Mouse (Mus musculus) spleen, adult 2 months (tissue): ENCODE results near the gene Arid4b. TPM values are rescaled to one million over a fixed set of nuclear protein-coding genes. Genes with fewer than 3 reads are reported as not detected.
"Not testable (repeated sequence)": the region's sequence is repeated elsewhere in the genome, so short reads cannot be mapped to it uniquely, and the experiment has no call there.

Experiments
- DNase-seq, 2 experiments: peaks; one replicate each; pipeline versions ENCODE4 v3.0.0 to v3.0.0-alpha.2; 2012 to 2021; ENCODE audit warnings: low spot score in 2 of 2, low read depth in 1 of 2
- H3K27ac ChIP-seq: fragments of 200-500 bp; 2 replicates; pipeline ENCODE4 v1.5.1; 2012; ENCODE audit warnings: low read length, inconsistent platforms; ENCODE audit not compliant: insufficient read depth
- H3K27me3 ChIP-seq: fragments of 200-500 bp; 2 replicates; pipeline ENCODE4 v1.6.1; 2012; ENCODE audit warnings: mild to moderate bottlenecking, moderate library complexity, low read length, inconsistent platforms; ENCODE audit not compliant: control insufficient read depth, insufficient read depth
- H3K36me3 ChIP-seq: fragments of 200-500 bp; 2 replicates; pipeline ENCODE4 v1.6.1; 2012; ENCODE audit warnings: mild to moderate bottlenecking, low read length, inconsistent platforms; ENCODE audit not compliant: control insufficient read depth, insufficient read depth
- H3K4me1 ChIP-seq: fragments of 200-500 bp; 2 replicates; pipeline ENCODE4 v1.6.1; 2011; ENCODE audit warnings: inconsistent platforms; ENCODE audit not compliant: control insufficient read depth, insufficient read depth, insufficient read length
- H3K4me3 ChIP-seq: fragments of 200-500 bp; 2 replicates; pipeline ENCODE4 v1.5.1; 2011; ENCODE audit warnings: mild to moderate bottlenecking, inconsistent platforms; ENCODE audit not compliant: insufficient read depth, insufficient read length; ENCODE audit errors: extremely low read depth
- CTCF ChIP-seq: fragments of 200-500 bp; IDR thresholded peaks from 2 replicates; pipeline ENCODE4 v1.5.1; 2011; ENCODE audit warnings: mild to moderate bottlenecking, inconsistent platforms; ENCODE audit not compliant: insufficient read depth, insufficient read length, insufficient replicate concordance; ENCODE audit errors: extremely low read depth
- POLR2A ChIP-seq: fragments of 200-500 bp; IDR thresholded peaks from 2 replicates; pipeline ENCODE4 v1.6.1; 2011; ENCODE audit warnings: low read depth, low read length, inconsistent platforms
- WGBS: fragments of 180-500 bp; shearing (Covaris S2); methylation state at CpG from one replicate; pipeline ENCODE4 v1.1.7; 2018; 5-methylcytosine and 5-hydroxymethylcytosine counted together
- polyA plus RNA-seq: library from polyadenylated mRNA; depleted of rRNA; stranded (reverse); fragments of >200 nt; gene quantifications from 2 replicates; pipeline ENCODE4 v1.2.3, GENCODE M21; 2012; rRNA removed

Arid4b gene
- 4.6 and 5.2 TPM in 2 replicates for polyA plus RNA-seq

GRCm38 (mm10) chr13:14063013-14063941 is at the start of gene Arid4b, which contains the start of gene Ggps1:
Gene Arid4b, plus strand, starts transcription at chr13:14063232.
Gene Ggps1, minus strand, starts transcription at chr13:14063488.
- peaks cover 2% of the 10 kb centered on the region for H3K4me1 ChIP-seq
- TF ChIP-seq POLR2A = peak; percentile 87
- no peak for TF ChIP-seq CTCF
- H3K27me3 ChIP-seq = no peaks in the 10 kb centered on the region
- H3K36me3 ChIP-seq = 0 out of 2 replicates have a peak, but pooled peaks cover 1% of the 10 kb centered on the region
- H3K27ac ChIP-seq = peak within 1 kb of the TSS; percentile 97
- DNase-seq = peak; percentile 94 to 99
- H3K4me3 ChIP-seq = peak within 1 kb of the TSS; percentile 98
- under 1% methylated on average over 64 of the region's 64 CpGs for WGBS

DNA sequence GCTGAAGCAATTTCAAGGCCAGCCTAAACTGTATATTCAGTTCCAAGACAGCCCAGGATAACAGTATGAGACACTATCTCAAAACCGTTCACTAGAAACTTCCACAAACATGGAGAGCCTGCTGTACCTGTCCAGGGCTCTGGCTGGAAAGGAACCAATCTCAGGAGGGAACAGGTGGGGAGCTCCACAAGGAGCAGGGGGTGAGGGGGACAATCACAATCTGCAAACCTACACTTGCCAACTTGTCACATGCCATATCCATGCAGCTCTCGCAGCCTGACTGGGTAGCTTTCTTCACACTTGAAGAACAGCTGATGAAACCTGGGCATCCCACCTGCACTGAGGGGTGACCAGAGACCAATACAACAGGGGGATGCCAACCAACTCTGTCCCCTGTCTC is 49.0 kb upstream of the Arid4b start:
- H3K27me3 ChIP-seq = no peaks in the 10 kb centered on the region
- WGBS = 98% methylated on average over 2 of the region's 2 CpGs
- H3K4me1 ChIP-seq = no peaks in the 10 kb centered on the region; the same call in 1 of the 2 replicates
- no peak for DNase-seq
- TF ChIP-seq POLR2A (no peak), CTCF (no peak)
- no peak overlapping the region for H3K27ac ChIP-seq
- H3K36me3 ChIP-seq = peaks cover 21% of the 10 kb centered on the region
- no peak overlapping the region for H3K4me3 ChIP-seq

DNA sequence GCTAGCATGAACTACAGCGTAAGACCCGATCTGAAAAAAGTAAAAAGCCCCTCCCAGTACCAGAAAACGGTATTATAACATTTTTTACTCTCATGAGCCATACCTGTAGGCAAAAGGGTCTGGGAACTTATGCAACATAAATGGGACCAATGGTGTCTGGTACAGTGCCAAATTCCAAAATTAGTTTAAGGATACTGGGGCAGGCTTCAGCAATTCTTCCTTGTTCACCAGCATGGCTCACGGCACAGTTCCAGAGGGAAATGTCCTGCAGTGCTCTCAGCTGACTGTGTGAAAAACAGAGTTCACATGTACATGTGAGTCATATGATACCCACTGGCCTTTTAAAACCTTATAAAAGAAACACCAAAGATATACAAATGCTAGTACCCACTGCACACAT is 48.5 kb upstream of the Arid4b start:
- Histone ChIP-seq H3K27me3 (no peaks in the 10 kb centered on the region), H3K4me3 (no peak overlapping the region), H3K27ac (no peak overlapping the region), H3K36me3 (peaks cover 21% of the 10 kb centered on the region), H3K4me1 (no peaks in the 10 kb centered on the region; the same call in 1 of the 2 replicates)
- no peak for DNase-seq
- TF ChIP-seq POLR2A (no peak), CTCF (no peak)
- WGBS = 96% methylated on average over 4 of the region's 4 CpGs

DNA sequence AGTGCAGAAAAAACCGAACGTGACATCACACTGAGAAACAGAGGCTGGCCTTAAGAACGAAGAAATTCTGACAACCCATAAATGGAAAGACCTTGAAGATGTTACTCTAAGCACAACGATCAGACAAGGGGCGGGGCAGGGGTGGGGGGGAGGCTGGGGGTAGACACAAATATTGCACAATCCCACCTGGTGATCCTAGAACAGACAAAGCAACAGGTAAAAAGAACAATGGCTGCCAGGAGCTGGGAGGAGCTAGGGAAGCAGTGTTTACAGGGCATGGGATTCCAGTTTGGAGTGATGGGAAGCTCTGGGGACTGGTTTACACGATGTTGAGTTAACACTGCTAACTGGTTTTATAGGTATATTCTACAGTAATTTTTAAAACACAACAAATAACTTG is 47.4 kb upstream of the Arid4b start:
- Histone ChIP-seq H3K4me1 (no peaks in the 10 kb centered on the region; the same call in 1 of the 2 replicates), H3K27ac (no peak overlapping the region), H3K4me3 (no peak overlapping the region), H3K36me3 (peaks cover 21% of the 10 kb centered on the region), H3K27me3 (no peaks in the 10 kb centered on the region)
- TF ChIP-seq POLR2A = no peak
- no peak for TF ChIP-seq CTCF
- DNase-seq = no peak
- WGBS = 93% methylated on average over 6 of the region's 6 CpGs

DNA sequence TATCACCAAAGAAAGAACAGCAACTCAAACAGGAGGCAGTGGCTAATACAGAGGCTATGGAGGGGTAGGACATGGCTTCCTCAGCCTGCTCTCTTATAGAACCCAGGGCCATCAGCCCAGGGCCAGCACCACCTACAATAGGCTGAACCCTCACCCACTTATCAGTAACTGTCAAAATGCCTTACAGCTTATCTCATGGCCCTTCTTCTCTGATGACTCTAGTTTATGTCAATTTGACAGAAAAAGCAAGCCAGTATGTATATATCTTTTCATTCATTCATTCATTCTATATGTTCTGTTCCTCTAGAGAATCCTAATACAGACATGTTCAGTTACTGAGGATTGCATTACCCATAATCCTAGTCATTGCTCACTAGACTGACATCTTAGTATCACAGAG is 44.7 kb upstream of the Arid4b start:
- H3K4me1 ChIP-seq = no peaks in the 10 kb centered on the region
- peaks cover 13% of the 10 kb centered on the region for H3K36me3 ChIP-seq
- TF ChIP-seq POLR2A = no peak
- no peak for TF ChIP-seq CTCF
- no peak overlapping the region for H3K27ac ChIP-seq
- H3K4me3 ChIP-seq = no peak overlapping the region
- DNase-seq = no peak
- H3K27me3 ChIP-seq = no peaks in the 10 kb centered on the region

DNA sequence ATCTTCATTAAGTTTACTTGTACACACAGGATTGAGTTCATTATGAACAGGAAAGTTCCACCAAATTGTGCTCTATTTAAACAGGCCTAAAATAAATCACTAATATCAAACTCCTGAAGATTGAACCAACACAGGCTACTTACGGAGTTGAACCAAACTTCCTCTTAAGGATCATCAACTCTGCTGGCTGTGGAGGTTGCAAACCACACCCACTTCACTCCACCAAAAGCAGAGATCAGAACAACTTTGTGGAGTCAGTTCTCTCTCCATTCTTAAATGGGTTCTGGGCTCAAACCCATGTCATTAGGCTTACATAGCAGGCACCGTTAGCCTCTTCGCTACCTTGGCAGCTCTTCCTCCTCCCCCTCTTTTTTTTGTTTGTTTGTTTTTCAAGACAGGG is 44.2 kb upstream of the Arid4b start:
- Histone ChIP-seq H3K27ac (no peak overlapping the region), H3K27me3 (no peaks in the 10 kb centered on the region), H3K36me3 (peaks cover 13% of the 10 kb centered on the region), H3K4me3 (no peak overlapping the region), H3K4me1 (no peaks in the 10 kb centered on the region)
- no peak for TF ChIP-seq POLR2A
- TF ChIP-seq CTCF = no peak
- DNase-seq = no peak
- WGBS = 87% methylated on average over 3 of the region's 3 CpGs

DNA sequence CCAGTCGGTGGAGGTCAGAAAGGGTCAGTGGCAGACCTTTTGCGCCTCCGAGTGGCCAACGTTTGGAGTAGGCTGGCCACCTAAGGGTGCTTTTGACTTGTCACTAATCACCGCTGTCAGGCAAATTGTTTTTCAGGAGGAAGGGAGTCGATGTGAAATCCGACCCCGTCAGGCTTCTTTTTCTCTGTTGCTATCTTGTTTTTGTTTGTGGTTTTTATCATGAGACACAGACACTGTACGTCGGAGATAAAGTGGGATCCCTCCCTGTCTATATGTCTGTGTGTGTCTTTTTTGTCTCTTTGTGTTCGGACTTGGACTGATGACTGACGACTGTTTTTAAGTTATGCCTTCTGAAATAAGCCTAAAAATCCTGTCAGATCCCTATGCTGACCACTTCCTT is 41.6 kb upstream of the Arid4b start:
- H3K4me1 ChIP-seq, DNase-seq, H3K4me3 ChIP-seq, H3K27ac ChIP-seq, H3K27me3 ChIP-seq: not testable (repeated sequence)
- 71% methylated on average over 11 of the region's 12 CpGs for WGBS
- peaks cover 13% of the 10 kb centered on the region for H3K36me3 ChIP-seq
